Mouse (Mus musculus) common myeloid progenitor, adult 5-6 weeks (primary cell): Measurements from ENCODE around the gene Spats2l. TPM values are rescaled to one million over a fixed set of nuclear protein-coding genes. Genes with fewer than 3 reads are reported as not detected.
A peak's percentile ranks its signal among the peaks of the same experiment; 100 is the strongest.

Experiments used
- ATAC-seq: replicated peaks from 2 replicates; pipeline ENCODE4 v1.8.0; 2016; ENCODE audit warnings: low read depth, mild to moderate bottlenecking, moderate TSS enrichment, inconsistent platforms; ENCODE audit not compliant: poor library complexity, severe bottlenecking
- total RNA-seq: library from RNA; stranded (forward); fragments of 200-1000, 187-1606 nt; gene quantifications from 2 replicates; pipeline ENCODE4 v1.2.3, GENCODE M21; 2017

The Spats2l gene
- total RNA-seq, 1 experiment from 2014 or later, result not detected

- ATAC-seq, result no peak
These were observed 46.6 kb downstream of the Spats2l start for GRCm38 (mm10) chr1:57820428-57820997.

DNA sequence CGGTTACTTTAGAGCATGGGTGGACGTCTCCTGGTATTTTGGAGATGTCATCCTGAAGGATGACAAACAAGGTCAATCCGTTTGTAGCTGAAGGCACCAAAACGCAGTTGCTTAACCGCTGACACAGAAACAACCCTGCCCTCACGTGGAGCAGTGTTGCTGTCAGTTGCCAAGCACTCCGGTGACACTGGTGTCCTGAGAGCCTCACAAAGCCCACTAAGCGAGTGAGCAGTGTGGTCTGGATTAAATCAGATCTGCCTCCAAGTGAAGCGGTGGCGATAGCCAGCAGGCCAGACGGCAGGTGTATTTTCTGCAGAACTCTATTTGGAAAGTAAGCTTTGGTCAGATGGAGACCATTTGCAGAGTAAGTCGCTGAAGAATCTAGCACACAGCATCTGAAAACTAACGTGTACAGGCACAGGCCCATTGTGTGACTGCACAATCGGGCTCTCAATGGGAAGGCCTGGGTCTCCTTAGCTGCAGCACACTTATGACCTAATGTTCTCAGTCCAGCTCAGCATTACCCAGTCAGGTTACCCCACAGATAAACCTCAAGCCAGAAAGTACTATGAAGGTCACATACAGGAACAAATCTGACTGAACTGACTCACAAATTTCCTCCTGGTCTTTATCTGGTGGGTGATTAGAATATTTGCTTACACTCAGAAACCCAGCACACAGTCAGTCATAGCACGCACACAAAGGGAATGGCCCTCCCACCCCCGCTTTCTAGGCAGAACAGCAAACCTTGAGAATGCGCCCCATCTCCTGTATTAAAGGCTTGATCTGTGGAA, 51.2 kb downstream of the Spats2l start:
- ATAC-seq, result no peak

GRCm38 (mm10) chr1:57826245-57826644, 52.3 kb downstream of the Spats2l start:
- no peak for ATAC-seq

GRCm38 (mm10) chr1:57833145-57833544, 59.2 kb downstream of the Spats2l start:
- no peak for ATAC-seq

- ATAC-seq, result no peak
These were observed 61.2 kb downstream of the Spats2l start for GRCm38 (mm10) chr1:57835128-57835527.

DNA sequence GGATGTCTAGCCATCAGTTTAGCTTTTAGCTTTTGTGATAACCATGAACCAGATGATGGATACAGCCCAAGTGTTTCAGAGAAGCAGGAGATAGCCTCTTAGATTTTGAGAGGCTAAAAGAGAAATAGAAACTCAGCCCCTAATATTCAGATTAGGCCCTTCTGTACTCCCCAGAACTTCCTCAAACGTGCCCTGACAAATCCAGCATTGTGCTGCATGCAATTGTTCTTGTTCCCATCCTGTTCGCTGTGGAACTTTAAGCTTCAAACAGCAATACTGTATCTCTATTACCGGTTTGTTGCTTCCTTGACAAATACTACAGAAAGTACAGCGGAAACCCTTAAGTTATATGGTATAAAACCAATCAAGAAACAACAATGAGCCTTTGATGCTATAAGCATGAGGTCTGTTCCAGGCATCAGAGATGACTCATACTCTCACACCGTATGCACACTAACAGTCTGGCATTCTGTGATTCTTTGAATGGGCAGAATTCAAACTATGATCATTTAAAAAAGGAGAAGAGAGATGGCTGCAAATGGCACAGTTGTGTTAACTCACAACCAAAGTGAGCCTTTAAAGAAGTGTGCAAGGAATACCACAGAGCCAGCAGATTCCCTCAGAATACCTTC, 62.8 kb downstream of the Spats2l start:
- no peak for ATAC-seq

DNA sequence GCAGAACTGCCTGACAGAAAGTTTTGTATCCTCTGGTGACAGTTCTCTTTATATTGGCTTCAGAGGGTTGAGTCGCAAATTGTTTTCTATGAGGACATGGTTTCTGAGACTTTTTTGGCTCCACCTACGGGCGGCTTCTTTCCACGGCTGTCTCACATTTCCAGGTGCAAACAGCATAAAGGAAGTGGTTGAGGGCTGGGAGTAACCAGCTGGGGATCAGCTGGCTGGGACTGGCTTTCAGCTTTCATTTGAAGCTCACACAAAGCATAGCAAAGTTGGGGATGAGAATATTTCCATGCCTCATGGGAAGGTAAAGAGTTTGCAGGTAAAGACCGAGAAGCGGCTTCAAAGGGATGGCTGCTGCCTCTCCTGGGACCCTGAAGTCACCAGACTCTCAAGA, 65.9 kb downstream of the Spats2l start:
- ATAC-seq, result 0 out of 2 replicates have a peak, but pooled peaks have one; percentile 3

- ATAC-seq, result no peak
These were observed 71.2 kb downstream of the Spats2l start for GRCm38 (mm10) chr1:57845054-57845722.

DNA sequence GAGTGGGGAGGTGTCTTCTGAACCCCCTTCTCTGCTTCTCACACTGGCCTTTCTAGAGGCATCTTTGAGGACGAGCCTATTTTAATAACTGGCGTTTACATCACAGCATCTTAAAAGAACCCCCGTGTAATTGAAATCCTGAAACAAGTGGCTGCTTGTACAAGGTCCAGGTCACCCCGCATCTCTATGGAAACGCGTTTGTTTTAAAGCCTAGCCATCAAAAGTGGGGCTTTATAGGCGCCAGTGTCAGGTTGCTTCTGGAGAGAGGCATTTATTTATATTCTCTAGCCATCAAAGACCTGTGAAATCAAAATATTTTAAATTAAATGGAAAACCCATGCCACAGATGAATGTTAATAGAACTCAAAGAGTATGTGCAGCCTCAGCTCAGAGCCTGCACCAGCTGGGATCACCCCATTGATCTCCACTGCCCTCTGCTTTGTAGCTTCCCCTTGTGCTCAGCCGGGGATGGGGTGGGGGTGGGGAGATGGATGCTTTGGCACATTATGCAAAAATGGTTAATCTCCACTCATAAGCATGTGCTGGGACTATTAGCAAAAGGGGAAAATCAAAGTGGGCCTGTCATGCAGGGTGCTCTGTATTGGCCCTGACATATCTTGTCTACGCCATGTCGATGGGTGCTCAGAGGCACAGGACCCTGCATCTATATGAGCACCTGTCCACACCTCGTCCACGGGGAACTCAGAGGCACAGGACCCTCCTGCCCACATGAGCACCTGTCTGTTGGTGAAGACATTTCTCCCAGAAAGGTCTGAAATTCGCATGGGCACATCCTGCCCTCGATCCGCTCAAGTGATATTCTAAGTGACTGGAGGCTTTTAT, 73.1 kb downstream of the Spats2l start:
- no peak for ATAC-seq

DNA sequence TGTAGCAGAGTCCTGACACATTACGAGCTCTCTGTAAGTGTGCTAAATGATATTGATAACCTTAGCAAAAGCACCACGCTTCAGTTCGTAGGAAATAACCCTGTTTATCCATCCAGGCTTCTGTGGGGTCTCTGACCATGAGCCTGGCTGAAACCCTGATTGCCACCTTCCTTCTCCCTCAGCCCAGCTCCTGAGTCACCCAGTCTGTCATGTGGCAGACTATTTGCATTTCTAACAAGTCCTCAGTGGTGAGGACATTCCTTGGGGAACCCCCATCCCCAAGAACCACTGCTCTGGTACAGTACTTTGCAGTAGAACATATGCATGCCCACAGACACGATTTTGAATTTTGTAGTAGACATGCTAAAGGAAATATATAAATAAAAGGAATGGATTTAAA, 75.1 kb downstream of the Spats2l start:
- no peak for ATAC-seq

- ATAC-seq, result no peak
These were observed 76.0 kb downstream of the Spats2l start for GRCm38 (mm10) chr1:57849916-57850315.

GRCm38 (mm10) chr1:57851871-57852270, 77.9 kb downstream of the Spats2l start:
- ATAC-seq, result no peak

GRCm38 (mm10) chr1:57852562-57853271, 78.8 kb downstream of the Spats2l start:
- no peak for ATAC-seq

DNA sequence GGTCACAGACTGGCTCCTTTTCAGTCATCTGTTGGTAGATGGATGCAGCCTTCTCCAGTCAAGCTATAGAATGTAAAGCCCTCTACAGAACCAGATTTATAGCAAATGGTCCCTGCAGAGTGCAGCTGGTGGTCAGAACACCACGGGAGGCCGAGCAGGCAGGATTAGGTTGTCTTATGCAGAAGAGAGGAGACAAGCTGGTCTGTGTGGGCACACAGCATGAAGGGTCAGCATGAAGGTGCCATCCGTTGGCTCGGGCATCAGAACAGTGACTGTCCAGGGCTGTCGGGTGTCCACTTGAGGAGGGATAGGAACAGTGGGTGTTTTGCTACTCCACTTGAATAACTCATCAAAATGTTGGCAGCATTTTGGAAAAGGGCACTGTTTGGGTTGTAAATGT, 83.8 kb downstream of the Spats2l start:
- ATAC-seq, result no peak

DNA sequence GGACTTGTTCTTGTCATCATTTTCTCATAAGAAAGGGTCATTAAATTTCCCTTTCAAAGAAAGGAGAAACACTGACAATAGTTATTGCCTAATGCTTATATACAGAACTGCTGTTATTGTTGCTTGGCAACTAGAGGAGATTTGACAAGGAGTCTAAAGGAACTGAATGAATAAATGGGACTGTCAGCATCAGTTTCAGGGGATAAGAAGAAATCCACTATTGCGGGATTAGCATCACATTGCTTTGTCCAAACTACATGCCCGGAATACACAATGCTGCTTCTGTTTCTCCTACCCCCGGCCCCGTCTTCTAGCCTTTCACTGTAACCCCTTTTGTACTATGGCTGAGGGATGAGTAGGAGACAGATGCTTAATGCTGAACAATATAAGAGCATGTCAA, 88.1 kb downstream of the Spats2l start:
- ATAC-seq, result no peak

DNA sequence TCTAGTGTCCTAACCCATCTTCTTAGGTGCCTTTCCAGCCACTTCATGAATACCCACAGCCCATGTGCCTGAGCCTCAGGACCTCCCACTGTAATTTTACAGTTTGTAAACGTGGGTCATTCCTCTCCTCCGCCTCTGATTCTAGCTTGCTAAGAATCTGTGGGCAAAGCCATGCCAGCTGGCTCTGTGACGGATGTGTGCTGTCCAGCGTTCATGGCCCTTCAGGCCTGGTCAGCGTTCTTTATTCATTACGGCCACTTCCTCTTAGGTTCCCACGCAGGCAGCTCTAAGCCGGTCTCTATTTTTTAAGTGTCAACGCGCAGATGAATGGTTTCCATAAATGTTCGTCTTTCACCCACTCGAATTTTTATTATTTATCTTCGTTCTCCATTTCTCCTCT, 94.7 kb downstream of the Spats2l start:
- no peak for ATAC-seq

GRCm38 (mm10) chr1:57872006-57872405, 98.0 kb downstream of the Spats2l start:
- no peak for ATAC-seq

- no peak for ATAC-seq
These were observed 100.0 kb downstream of the Spats2l start for GRCm38 (mm10) chr1:57873996-57874395.

DNA sequence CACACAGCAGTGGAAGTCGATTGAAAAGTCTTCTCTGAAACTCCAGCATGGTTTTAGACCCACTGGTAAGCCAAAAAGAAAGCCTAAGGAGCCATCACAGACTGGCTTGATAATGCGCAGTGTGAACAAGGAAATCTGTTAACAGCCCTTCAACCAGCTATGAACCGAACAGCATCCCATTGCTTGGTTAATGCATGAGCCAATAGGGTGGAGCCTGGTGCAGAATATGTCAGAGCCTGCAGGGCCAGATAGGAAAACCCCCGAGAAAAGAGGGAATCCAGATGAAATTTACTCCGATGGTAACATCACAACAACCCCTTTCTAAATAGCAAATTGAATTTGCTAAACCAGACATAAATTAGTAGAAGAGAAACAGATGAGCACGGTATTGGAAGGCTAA, 101.1 kb downstream of the Spats2l start:
- no peak for ATAC-seq
